Mouse (Mus musculus) brain, embryonic 18.5 days (tissue): ENCODE measurements around the gene P4hb.
"Not testable (repeated sequence)": the region's sequence is repeated elsewhere in the genome, so short reads cannot be mapped to it uniquely, and the experiment has no call there.

Experiments used
- DNase-seq: peaks from one replicate; pipeline ENCODE4 v3.0.0-alpha.2; 2012; ENCODE audit warnings: low read depth, low spot score

The P4hb gene

GRCm38 (mm10) chr11:120538955-120539284, 34.1 kb downstream of the P4hb start:
- DNase-seq = no peak

DNA sequence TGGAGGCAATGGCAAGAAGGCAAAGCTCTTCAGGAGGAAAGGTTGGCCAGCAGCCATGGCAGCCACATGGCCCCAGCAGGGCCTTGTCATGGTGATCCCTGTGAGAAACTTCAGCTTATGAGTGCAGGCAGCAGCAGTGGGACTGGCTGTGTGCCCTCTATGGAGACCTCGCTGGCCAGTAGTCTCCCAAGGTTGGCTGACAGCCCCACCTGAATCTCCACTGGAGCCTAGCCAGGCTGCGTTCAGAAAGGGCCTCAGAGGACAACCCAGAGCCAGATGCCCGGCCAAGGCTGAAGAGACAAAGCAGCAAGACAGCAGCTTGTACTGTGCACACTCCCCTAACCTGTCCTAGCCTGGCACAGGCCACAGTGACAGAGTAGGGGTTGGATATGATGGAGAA, 34.6 kb downstream of the P4hb start:
- no peak for DNase-seq

GRCm38 (mm10) chr11:120535804-120536203, 37.2 kb downstream of the P4hb start:
- no peak for DNase-seq

DNA sequence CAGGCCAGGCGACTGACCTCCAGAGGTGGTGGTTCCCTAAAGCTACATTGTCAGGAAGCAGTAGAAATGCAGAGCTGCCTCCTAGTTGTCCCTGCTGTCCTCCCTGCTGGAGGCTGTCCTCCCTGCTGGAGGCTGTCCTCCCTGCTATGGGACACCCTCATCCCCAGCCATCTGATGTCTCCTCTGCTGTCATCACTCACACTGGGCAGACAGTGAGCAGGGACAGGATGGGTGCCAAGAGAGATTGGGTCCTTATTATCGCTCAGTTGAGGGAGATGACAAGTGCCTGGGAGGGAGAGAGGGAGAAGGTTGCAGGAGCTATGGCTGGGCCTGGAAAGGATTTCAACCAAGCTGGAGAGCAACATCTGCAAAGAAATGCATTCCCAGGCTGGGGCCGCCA, 37.9 kb downstream of the P4hb start:
- no peak for DNase-seq

DNA sequence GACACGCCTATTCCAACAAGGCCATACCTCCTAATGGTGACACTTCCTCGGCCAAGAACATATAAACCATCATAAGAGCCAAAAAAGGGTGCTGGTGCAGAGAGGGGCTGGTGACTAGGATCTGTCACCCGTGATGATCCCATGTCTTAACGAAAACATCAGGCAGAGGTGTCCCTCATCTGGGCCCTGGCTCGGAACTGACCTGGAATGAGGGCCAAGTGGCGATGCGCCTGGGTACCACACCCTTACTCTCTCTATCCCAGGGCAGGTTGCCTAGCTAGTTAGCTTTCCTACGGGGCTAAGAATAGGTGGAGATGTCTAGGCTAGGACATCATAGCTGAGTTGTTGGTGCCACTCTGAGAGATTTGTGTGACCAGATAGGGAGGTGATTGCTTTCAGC, 39.0 kb downstream of the P4hb start:
- DNase-seq = no peak

GRCm38 (mm10) chr11:120531646-120532045, 41.4 kb downstream of the P4hb start:
- no peak for DNase-seq

GRCm38 (mm10) chr11:120530085-120530964, 42.7 kb downstream of the P4hb start, which contains the start of gene Gcgr:
TSS of gene Gcgr (plus strand) at chr11:120530699.
- no peak for DNase-seq

GRCm38 (mm10) chr11:120528903-120529302, 44.1 kb downstream of the P4hb start:
- DNase-seq = no peak

DNA sequence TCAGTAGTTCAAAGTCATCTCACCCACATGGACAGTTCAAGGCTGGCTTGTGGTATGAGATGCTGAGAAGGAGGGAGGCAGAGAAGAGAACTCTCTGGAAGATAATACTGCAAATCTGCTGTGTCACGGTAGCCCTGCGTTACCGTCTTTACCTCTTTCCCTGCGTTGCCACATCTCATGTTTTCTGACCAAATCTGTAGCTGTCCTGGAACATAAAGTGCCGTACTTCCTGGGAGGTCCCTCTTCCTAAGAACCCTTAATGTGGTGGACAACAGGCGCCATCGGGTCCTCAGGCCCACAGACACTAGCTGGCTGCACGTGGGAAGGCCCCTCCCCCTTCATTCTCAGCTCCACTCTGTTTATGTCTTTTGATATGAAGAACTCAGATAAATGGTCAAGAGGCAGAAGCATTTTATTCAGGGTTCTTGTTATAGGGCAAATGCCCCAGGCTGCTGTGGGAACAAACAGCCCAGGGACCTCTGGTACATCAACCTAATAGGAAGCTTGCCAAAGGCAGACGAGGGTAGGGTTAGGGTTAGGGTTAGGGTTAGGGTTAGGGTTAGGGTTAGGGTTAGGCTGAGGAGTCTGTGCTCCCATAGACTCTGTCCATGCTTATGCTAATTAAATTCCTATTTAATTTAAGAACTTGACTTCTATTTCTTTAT, 45.2 kb downstream of the P4hb start:
- DNase-seq = no peak

- DNase-seq = no peak
Measured at GRCm38 (mm10) chr11:120525959-120526358, 47.1 kb downstream of the P4hb start.

GRCm38 (mm10) chr11:120522581-120522980, 50.5 kb downstream of the P4hb start:
- DNase-seq = no peak

GRCm38 (mm10) chr11:120520967-120521540, 52.0 kb downstream of the P4hb start:
- no peak for DNase-seq

- DNase-seq = no peak
Measured at GRCm38 (mm10) chr11:120520498-120520897, 52.6 kb downstream of the P4hb start.

GRCm38 (mm10) chr11:120519738-120520137, 53.3 kb downstream of the P4hb start:
- DNase-seq = no peak

DNA sequence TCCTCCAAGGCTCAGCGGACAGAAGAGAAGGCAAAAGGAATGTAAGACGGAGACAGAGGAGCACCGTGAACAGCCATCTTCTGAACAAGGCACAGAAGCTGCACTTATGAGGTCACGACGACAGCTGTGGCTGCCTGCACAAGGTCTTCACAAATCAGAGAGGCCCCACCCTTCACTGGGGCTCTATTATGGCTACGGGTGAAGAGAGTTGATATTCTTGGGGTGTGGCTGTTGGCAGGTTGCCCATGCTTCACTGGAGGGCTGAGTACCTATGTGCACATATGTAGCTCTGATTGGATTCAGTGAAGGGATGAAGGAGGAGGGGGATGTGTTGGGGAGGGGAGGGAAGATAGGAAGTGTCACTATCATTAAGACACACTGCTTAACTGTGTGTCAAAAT, 54.5 kb downstream of the P4hb start:
- no peak for DNase-seq

DNA sequence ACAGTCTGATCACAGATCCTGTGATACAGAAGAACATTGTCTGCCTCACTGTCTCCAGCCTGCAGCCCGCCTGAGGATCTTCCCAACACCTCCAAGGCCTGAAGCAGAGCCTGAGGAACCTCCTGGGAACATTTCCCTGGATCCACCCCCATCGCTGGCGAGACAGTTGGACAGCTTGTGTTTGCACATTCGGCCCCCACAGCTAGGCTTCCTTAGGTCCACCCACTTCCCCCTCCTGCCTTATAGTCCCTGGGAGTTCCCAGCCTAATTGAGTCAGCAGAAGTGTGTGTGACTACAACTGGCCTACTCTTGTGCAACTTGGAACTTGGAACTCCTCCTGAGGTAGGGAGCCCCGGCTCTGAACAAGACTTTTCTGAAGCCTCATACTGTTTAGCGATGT, 55.0 kb downstream of the P4hb start:
- DNase-seq = no peak

GRCm38 (mm10) chr11:120517147-120517546, 55.9 kb downstream of the P4hb start:
- no peak for DNase-seq

DNA sequence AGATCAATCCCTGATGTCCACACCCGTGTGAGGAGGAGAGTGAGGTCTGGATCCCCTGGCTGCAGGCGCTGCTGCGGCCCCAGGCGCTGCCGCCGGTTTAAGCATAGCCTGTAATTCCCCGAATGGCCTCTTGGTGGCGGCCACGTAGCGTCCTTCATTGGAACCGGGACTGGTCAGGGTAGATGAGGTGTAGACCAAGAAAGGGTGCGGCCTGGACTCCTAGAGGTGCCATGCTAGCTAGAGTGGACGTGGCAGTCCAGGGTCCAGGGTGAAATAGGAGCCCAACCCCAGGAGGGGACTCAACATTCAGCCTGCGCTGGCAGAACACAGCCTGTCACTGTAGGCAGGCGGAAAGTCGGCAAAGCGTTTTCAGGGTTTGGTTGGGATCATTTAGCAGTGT, 57.4 kb downstream of the P4hb start:
- no peak for DNase-seq

DNA sequence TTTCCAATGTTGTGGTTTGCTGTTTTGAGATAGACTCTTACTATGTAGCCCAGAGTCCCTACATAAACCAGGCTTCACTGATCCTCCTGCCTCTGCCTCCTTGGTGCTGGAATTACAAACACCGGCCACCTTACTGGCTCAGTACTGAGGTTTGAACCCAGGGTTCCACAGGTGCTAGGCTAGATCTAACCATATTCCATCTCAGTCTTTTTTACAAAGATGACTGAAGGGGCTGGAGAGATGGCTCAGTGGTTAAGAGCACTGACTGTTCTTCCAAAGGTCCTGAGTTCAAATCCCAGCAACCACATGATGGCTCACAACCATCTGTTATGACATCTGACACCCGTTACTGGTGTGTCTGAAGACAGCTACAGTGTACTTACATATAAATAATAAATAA, 58.8 kb downstream of the P4hb start:
- DNase-seq = not testable (repeated sequence)

DNA sequence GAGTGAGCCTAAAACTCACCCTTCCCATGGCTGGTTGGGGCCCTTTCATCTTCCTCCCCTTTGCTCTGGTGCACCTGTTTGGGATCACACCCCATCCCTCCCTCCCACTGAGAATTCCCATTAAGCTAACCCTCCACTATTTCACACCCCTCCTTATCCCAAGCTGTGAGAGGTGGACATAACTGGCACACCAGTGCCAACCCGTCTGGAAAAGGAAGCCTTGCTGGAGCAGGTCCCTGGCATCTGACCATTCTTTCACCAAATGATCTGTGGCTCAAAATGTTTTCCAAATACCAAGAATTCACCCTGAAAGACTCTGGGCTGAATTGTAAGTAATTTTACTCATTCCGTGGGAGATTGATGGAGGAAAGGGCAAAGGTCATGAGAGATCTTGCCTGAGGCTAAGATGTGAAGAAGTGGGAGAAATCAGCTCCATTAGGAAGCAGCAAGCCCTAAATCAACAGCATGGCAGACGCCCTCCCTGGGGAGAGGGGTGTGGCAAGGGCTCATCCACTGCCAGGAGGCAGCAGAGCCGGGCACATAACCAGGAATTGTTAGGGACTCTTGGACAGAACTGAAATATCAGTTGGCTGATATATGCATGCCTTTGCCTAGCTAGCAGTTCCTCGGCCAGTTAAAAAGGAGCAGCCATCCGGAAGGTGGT, 60.1 kb downstream of the P4hb start:
- DNase-seq = no peak

DNA sequence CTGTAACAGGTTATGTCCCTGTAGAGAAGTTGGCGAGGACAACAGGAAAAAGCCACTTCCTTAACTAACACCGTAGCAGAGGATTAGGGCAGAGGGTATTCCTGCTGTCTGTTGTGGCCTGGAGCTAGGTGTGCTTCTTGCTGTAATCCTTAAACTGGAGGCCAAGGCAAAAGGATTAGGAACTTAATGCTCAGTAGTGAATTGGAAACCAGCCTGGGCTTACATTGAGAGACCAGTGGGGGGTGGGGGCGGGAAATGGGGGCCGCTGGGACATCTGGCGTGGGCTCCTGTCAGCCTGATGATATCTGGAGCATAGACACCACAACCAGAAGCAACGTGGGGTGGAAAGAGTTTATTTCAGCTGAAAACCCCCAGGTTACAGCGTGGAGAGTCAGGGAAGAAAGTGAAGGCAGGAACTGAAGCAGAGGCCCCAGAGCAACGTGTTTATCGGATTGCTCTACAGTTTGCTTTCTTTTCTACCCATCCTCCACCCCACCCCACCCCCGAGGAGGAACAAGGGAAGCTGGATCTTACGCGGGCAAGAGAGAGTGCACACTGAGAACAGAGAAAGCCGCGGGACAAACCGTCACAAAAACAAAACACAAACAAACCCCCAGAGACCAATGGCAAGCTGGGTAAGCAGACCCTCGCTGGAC, 62.5 kb downstream of the P4hb start:
- DNase-seq = no peak
